Mouse (Mus musculus): Measurements from ENCODE around the gene Slc26a8. TPM values are rescaled to one million over a fixed set of nuclear protein-coding genes. Genes with fewer than 3 reads are reported as not detected.
"Not testable (repeated sequence)": the region's sequence is repeated elsewhere in the genome, so short reads cannot be mapped to it uniquely, and the experiment has no call there.

The Slc26a8 gene
- polyA plus RNA-seq (2012; rRNA removed) = 10.7 and 12.0 TPM in 2 replicates

DNA sequence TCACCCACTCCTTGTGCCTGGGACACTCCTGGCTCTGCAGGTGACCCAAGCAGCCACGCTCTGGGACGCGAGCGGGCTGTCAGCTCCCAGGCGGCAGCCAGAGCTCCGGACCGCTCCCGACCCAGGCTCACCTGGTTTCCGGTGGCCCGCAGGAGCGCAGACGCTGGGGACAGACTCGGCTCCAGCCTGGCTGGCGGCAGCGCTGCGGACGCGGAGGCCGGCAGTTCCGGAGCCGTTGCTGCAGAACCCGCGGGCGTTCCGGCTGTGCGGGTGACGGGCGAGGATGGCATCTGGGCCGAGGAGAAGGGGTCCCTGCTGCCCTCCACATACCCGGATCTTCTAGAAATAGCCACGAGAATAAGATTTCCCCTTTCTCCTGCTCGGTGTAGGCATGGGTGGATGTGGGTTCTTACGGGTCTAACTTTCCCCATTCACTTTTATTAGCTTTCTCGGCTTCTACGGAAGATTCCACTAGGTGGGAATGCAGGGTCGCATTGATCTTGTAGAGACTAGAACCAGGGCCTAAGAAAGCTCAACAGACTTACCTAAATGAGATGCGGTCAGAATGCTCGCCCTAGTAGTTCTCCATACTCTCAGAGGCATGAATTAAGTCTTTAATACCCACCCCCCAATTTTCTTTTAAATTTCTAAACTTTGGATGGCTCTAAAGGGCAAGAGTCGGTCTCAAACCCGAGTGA, at the start of gene Slc26a8:
TSS of gene Slc26a8 (minus strand) at position 648 of the 698 bp plus-strand sequence.
- H3K27ac ChIP-seq (ENCODE audit: insufficient read depth, low read length) = peak within 1 kb of the TSS; percentile 51
- TF ChIP-seq POLR2A (IDR thresholded peaks at IDR 0.05; ENCODE audit: extremely low read depth, insufficient read depth, low read length) (no peak), CTCF (IDR thresholded peaks at IDR 0.05; ENCODE audit: extremely low read depth, insufficient read depth, low read length) (no peak)

GRCm38 (mm10) chr17:28739244-28739643, 49.2 kb upstream of the Slc26a8 start:
- H3K27ac ChIP-seq (ENCODE audit: insufficient read depth, low read length) = no peak overlapping the region
- TF ChIP-seq POLR2A (IDR thresholded peaks at IDR 0.05; ENCODE audit: extremely low read depth, insufficient read depth, low read length) (no peak), CTCF (IDR thresholded peaks at IDR 0.05; ENCODE audit: extremely low read depth, insufficient read depth, low read length) (no peak)
- H3K4me3 ChIP-seq (ENCODE audit: insufficient read depth, low read length) = no peak overlapping the region
- peaks cover 14% of the 10 kb centered on the region for H3K4me1 ChIP-seq (ENCODE audit: control insufficient read depth, insufficient read depth, low read length)

More for the DNA sequence above, at the start of gene Slc26a8:
- H3K4me3 ChIP-seq (ENCODE audit: insufficient read depth, low read length) = peak within 1 kb of the TSS; percentile 43
- H3K4me1 ChIP-seq (ENCODE audit: control insufficient read depth, insufficient read depth, low read length) = peaks cover 5% of the 10 kb centered on the region

GRCm38 (mm10) chr17:28737973-28738372, 47.9 kb upstream of the Slc26a8 start:
- Histone ChIP-seq H3K4me1 (ENCODE audit: control insufficient read depth, insufficient read depth, low read length) (peaks cover 14% of the 10 kb centered on the region), H3K4me3 (ENCODE audit: insufficient read depth, low read length) (no peak overlapping the region), H3K27ac (ENCODE audit: insufficient read depth, low read length) (no peak overlapping the region)
- TF ChIP-seq CTCF (IDR thresholded peaks at IDR 0.05; ENCODE audit: extremely low read depth, insufficient read depth, low read length) (no peak), POLR2A (IDR thresholded peaks at IDR 0.05; ENCODE audit: extremely low read depth, insufficient read depth, low read length) (no peak)

DNA sequence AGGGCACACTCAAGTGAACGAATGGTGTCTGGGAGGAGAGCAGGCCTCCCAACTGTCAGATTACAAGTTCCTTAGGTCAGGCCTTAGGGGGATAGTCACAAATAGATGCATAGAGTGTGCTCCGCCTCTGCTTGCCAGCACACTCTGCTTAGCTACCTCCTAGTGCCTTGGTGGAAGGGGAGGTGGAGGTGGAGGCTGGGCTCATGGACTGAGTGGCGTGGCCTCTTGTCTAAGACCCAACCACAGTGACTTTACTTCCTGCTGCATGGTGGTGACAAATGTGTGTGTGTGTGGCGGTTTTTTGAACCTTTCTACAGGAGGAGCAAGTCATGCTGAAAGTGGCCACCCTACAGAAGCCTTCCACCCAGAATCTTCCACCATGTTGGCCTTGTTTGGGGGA, 46.5 kb upstream of the Slc26a8 start:
- no peak overlapping the region for H3K4me3 ChIP-seq (ENCODE audit: insufficient read depth, low read length)
- H3K4me1 ChIP-seq (ENCODE audit: control insufficient read depth, insufficient read depth, low read length) = peaks cover 8% of the 10 kb centered on the region
- no peak for TF ChIP-seq POLR2A (IDR thresholded peaks at IDR 0.05; ENCODE audit: extremely low read depth, insufficient read depth, low read length)
- H3K27ac ChIP-seq (ENCODE audit: insufficient read depth, low read length) = peak overlapping the region; percentile 41; the same call in 1 of the 2 replicates

DNA sequence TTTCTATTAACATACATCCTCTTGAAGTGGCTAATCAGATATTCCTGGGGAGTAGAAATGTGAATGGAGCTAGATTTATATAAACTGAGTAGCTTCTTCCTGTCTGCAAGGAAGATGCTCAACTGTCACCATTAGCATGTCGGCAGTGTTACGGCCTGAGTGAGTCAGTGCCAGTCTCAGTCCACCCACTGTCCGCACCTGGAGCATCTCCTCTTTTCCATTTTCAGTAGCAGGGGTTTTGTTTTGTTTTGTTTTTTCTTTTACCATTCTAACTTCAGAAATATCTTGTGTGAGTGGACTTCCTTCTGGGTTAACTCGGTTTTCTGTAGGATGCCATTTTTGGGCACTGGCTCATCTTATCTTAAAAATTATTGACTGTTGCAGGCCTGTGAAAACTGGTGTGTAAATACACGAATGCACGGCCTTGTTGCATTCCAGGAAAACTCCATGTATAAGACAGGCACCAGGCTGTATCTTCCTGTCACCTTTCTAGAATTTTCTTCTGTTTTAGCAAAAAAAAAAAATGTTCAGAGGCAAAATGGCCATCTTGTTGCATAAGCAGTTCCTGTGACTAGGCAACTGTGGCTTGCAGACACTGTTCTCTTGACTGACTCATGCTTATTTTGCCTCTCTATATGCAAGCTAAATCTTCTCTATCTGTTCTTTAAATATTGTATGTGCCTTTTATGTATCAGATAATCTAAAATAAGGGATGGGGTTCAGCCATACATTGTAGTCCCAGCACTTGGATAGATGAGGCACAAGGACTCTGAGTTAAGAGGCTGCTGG, 45.5 kb upstream of the Slc26a8 start:
- TF ChIP-seq POLR2A (IDR thresholded peaks at IDR 0.05; ENCODE audit: extremely low read depth, insufficient read depth, low read length) (no peak), CTCF (IDR thresholded peaks at IDR 0.05; ENCODE audit: extremely low read depth, insufficient read depth, low read length) (no peak)
- Histone ChIP-seq H3K4me3 (ENCODE audit: insufficient read depth, low read length) (no peak overlapping the region), H3K4me1 (ENCODE audit: control insufficient read depth, insufficient read depth, low read length) (peaks cover 7% of the 10 kb centered on the region), H3K27ac (ENCODE audit: insufficient read depth, low read length) (peak overlapping the region; percentile 41)

- H3K4me3 ChIP-seq (ENCODE audit: insufficient read depth, low read length); H3K4me1 ChIP-seq (ENCODE audit: control insufficient read depth, insufficient read depth, low read length); H3K27ac ChIP-seq (ENCODE audit: insufficient read depth, low read length): not testable (repeated sequence)
Observed at GRCm38 (mm10) chr17:28727511-28727910, 37.5 kb upstream of the Slc26a8 start.

- no peak within 1 kb of the TSS for H3K27ac ChIP-seq (ENCODE audit: insufficient read depth, low read length)
- TF ChIP-seq POLR2A (IDR thresholded peaks at IDR 0.05; ENCODE audit: extremely low read depth, insufficient read depth, low read length) = no peak
- H3K4me3 ChIP-seq (ENCODE audit: insufficient read depth, low read length) = no peak within 1 kb of the TSS
- no peaks in the 10 kb centered on the region for H3K4me1 ChIP-seq (ENCODE audit: control insufficient read depth, insufficient read depth, low read length)
Observed at GRCm38 (mm10) chr17:28725783-28726182, 35.8 kb upstream of the Slc26a8 start, which contains the start of gene AC170998.1. AC170998.1 (plus strand) TSS chr17:28726083.

GRCm38 (mm10) chr17:28717535-28717934, 27.5 kb upstream of the Slc26a8 start:
- Histone ChIP-seq H3K4me1 (ENCODE audit: control insufficient read depth, insufficient read depth, low read length) (peaks cover 13% of the 10 kb centered on the region), H3K4me3 (ENCODE audit: insufficient read depth, low read length) (no peak overlapping the region), H3K27ac (ENCODE audit: insufficient read depth, low read length) (no peak overlapping the region)
- no peak for TF ChIP-seq CTCF (IDR thresholded peaks at IDR 0.05; ENCODE audit: extremely low read depth, insufficient read depth, low read length)
- TF ChIP-seq POLR2A (IDR thresholded peaks at IDR 0.05; ENCODE audit: extremely low read depth, insufficient read depth, low read length) = no peak

- Histone ChIP-seq H3K4me1 (ENCODE audit: control insufficient read depth, insufficient read depth, low read length) (peaks cover 16% of the 10 kb centered on the region), H3K27ac (ENCODE audit: insufficient read depth, low read length) (no peak overlapping the region), H3K4me3 (ENCODE audit: insufficient read depth, low read length) (no peak overlapping the region)
- TF ChIP-seq POLR2A (IDR thresholded peaks at IDR 0.05; ENCODE audit: extremely low read depth, insufficient read depth, low read length) = no peak
- TF ChIP-seq CTCF (IDR thresholded peaks at IDR 0.05; ENCODE audit: extremely low read depth, insufficient read depth, low read length) = no peak
Observed at GRCm38 (mm10) chr17:28715832-28716548, 26.0 kb upstream of the Slc26a8 start.
